Mouse (Mus musculus): ENCODE measurements around the gene Rpl6. TPM values are rescaled to one million over a fixed set of nuclear protein-coding genes. Genes with fewer than 3 reads are reported as not detected.

Rpl6 gene
- polyA plus RNA-seq, 1 experiment from 2014 or later: 398 TPM

GRCm38 (mm10) chr5:121248766-121249394 lies 44.6 kb downstream of the Rpl6 start:
- Histone ChIP-seq H3K9ac (replicated peaks) (no peak overlapping the region), H3K27ac (replicated peaks) (no peak overlapping the region), H3K36me3 (peaks cover 1% of the 10 kb centered on the region; the same call in 1 of the 2 replicates), H3K4me3 (no peak overlapping the region), H3K9me3 (no peaks in the 10 kb centered on the region), H3K4me1 (peaks cover 5% of the 10 kb centered on the region; the same call in 1 of the 2 replicates), H3K4me2 (replicated peaks) (no peak overlapping the region), H3K27me3 (no peaks in the 10 kb centered on the region)
- 80% methylated on average over 3 of the region's 3 CpGs for WGBS
- ATAC-seq (replicated peaks): no peak

GRCm38 (mm10) chr5:121249693-121250092 lies 45.4 kb downstream of the Rpl6 start:
- WGBS: 88% methylated on average over 3 of the region's 3 CpGs
- H3K4me1 ChIP-seq: peaks cover 5% of the 10 kb centered on the region; the same call in 1 of the 2 replicates
- no peak overlapping the region for H3K9ac ChIP-seq (replicated peaks)
- H3K4me3 ChIP-seq: no peak overlapping the region
- no peaks in the 10 kb centered on the region for H3K27me3 ChIP-seq
- no peaks in the 10 kb centered on the region for H3K9me3 ChIP-seq
- no peak overlapping the region for H3K4me2 ChIP-seq (replicated peaks)
- no peak overlapping the region for H3K27ac ChIP-seq (replicated peaks)
- H3K36me3 ChIP-seq: peaks cover 9% of the 10 kb centered on the region
- no peak for ATAC-seq (replicated peaks)

GRCm38 (mm10) chr5:121251813-121252212 lies 47.5 kb downstream of the Rpl6 start:
- Histone ChIP-seq H3K4me2 (replicated peaks) (no peak overlapping the region), H3K9me3 (no peaks in the 10 kb centered on the region), H3K4me3 (no peak overlapping the region), H3K36me3 (peaks cover 21% of the 10 kb centered on the region), H3K4me1 (no peaks in the 10 kb centered on the region), H3K27ac (replicated peaks) (no peak overlapping the region), H3K9ac (replicated peaks) (no peak overlapping the region), H3K27me3 (no peaks in the 10 kb centered on the region)
- ATAC-seq (replicated peaks): no peak
- 90% methylated on average over 8 of the region's 8 CpGs for WGBS

GRCm38 (mm10) chr5:121253816-121254497 lies 49.7 kb downstream of the Rpl6 start:
- no peaks in the 10 kb centered on the region for H3K27me3 ChIP-seq
- H3K27ac ChIP-seq (replicated peaks): no peak overlapping the region
- no peak overlapping the region for H3K9ac ChIP-seq (replicated peaks)
- no peak overlapping the region for H3K4me3 ChIP-seq
- no peak for ATAC-seq (replicated peaks)
- no peak overlapping the region for H3K4me2 ChIP-seq (replicated peaks)
- no peaks in the 10 kb centered on the region for H3K9me3 ChIP-seq
- H3K4me1 ChIP-seq: no peaks in the 10 kb centered on the region
- 89% methylated on average over 18 of the region's 18 CpGs for WGBS
- peaks cover 27% of the 10 kb centered on the region for H3K36me3 ChIP-seq

GRCm38 (mm10) chr5:121254977-121255376 lies 50.7 kb downstream of the Rpl6 start:
- WGBS: 87% methylated on average over 7 of the region's 7 CpGs
- Histone ChIP-seq H3K27me3 (no peaks in the 10 kb centered on the region), H3K4me1 (no peaks in the 10 kb centered on the region), H3K4me2 (replicated peaks) (no peak overlapping the region), H3K9ac (replicated peaks) (no peak overlapping the region), H3K9me3 (no peaks in the 10 kb centered on the region), H3K36me3 (peaks cover 33% of the 10 kb centered on the region), H3K27ac (replicated peaks) (no peak overlapping the region), H3K4me3 (no peak overlapping the region)
- no peak for ATAC-seq (replicated peaks)

Other genes starting within 250 kb of the Rpl6 start
- gene Rph3a, start 194.4 kb upstream of the Rpl6 start, polyA plus RNA-seq (2015; fragmentation: Nextera tagmentation; extraction: Ambion mirVana): 21.1 and 21.3 TPM in 2 replicates
- gene Ptpn11, start 13.1 kb upstream of the Rpl6 start, polyA plus RNA-seq (2015; fragmentation: Nextera tagmentation; extraction: Ambion mirVana): 25.9 and 26.1 TPM in 2 replicates
- 18.1 and 20.8 TPM in 2 replicates for gene Hectd4, start 15.7 kb downstream of the Rpl6 start, polyA plus RNA-seq (2015; fragmentation: Nextera tagmentation; extraction: Ambion mirVana)
- 138 and 142 TPM in 2 replicates for gene Trafd1, start 181.2 kb downstream of the Rpl6 start, polyA plus RNA-seq (2015; fragmentation: Nextera tagmentation; extraction: Ambion mirVana)
- 54.7 and 59.0 TPM in 2 replicates for gene Naa25, start 193.5 kb downstream of the Rpl6 start, polyA plus RNA-seq (2015; fragmentation: Nextera tagmentation; extraction: Ambion mirVana)
- 1.0 and 2.2 TPM in 2 replicates for gene Tmem116, start 247.4 kb downstream of the Rpl6 start, polyA plus RNA-seq (2015; fragmentation: Nextera tagmentation; extraction: Ambion mirVana)
- 137 and 144 TPM in 2 replicates for gene Erp29, start 248.0 kb downstream of the Rpl6 start, polyA plus RNA-seq (2015; fragmentation: Nextera tagmentation; extraction: Ambion mirVana)